Mouse (Mus musculus) liver, adult 2 months (tissue): ENCODE data around the gene Lhfpl3. TPM values are rescaled to one million over a fixed set of nuclear protein-coding genes. Genes with fewer than 3 reads are reported as not detected.

Experiments used
- DNase-seq: peaks from one replicate; pipeline ENCODE4 v3.0.0-alpha.2; 2011; ENCODE audit warnings: low read depth, low spot score; ENCODE audit errors: extremely low read depth
- H3K27ac ChIP-seq: fragments of 200-500 bp; replicated peaks from 2 replicates; pipeline ENCODE4 v1.5.1; 2012; ENCODE audit warnings: low read depth, mild to moderate bottlenecking, control low read depth, inconsistent platforms, low read length; ENCODE audit not compliant: insufficient read depth
- H3K27me3 ChIP-seq: fragments of 200-500 bp; 2 replicates; pipeline ENCODE4 v1.6.1; 2012; ENCODE audit warnings: mild to moderate bottlenecking, moderate library complexity, low read length, inconsistent platforms; ENCODE audit not compliant: control insufficient read depth, insufficient read depth
- H3K36me3 ChIP-seq: fragments of 200-500 bp; 2 replicates; pipeline ENCODE4 v1.6.1; 2012; ENCODE audit warnings: low read length, inconsistent platforms; ENCODE audit not compliant: control insufficient read depth, insufficient read depth
- H3K4me1 ChIP-seq: fragments of 200-500 bp; 2 replicates; pipeline ENCODE4 v1.6.1; 2011; ENCODE audit warnings: low read length; ENCODE audit not compliant: control insufficient read depth, insufficient read depth
- H3K4me3 ChIP-seq: fragments of 200-500 bp; 2 replicates; pipeline ENCODE4 v1.5.1; 2011; ENCODE audit warnings: low read depth, mild to moderate bottlenecking, control low read depth, low read length, moderate library complexity; ENCODE audit not compliant: insufficient read depth
- H3K79me2 ChIP-seq: fragments of 200-500 bp; 2 replicates; pipeline ENCODE4 v1.6.1; 2012; ENCODE audit warnings: inconsistent platforms, mild to moderate bottlenecking, low read length, moderate library complexity; ENCODE audit not compliant: control insufficient read depth, insufficient read depth
- H3K9ac ChIP-seq: fragments of 200-500 bp; 2 replicates; pipeline ENCODE4 v1.6.1; 2012; ENCODE audit warnings: low read depth, mild to moderate bottlenecking, control low read depth, inconsistent platforms, low read length
- CTCF ChIP-seq: fragments of 200-500 bp; IDR thresholded peaks from 2 replicates; pipeline ENCODE4 v1.5.1; 2011; ENCODE audit warnings: low read depth, low read length, control low read depth
- POLR2A ChIP-seq: fragments of 200-500 bp; IDR thresholded peaks from 2 replicates; pipeline ENCODE4 v1.6.1; 2011; ENCODE audit warnings: low read length, control low read depth; ENCODE audit not compliant: insufficient read depth; ENCODE audit errors: extremely low read depth
- WGBS: fragments of 180-500 bp; shearing (Covaris S2); methylation state at CpG from one replicate; pipeline ENCODE4 v1.1.7; 2018; 5-methylcytosine and 5-hydroxymethylcytosine counted together
- polyA plus RNA-seq: library from polyadenylated mRNA; depleted of rRNA; stranded (reverse); fragments of >200 nt; gene quantifications from 2 replicates; pipeline ENCODE4 v1.2.3, GENCODE M21; 2012
- total RNA-seq: library from RNA; depleted of rRNA; stranded (reverse); fragments of >200 nt; gene quantifications from 2 replicates; pipeline ENCODE4 v1.2.3, GENCODE M21; 2014

Lhfpl3 gene
- total and polyA plus RNA-seq, 2 experiments = 0.02 TPM; not detected in 1

GRCm38 (mm10) chr5:23248303-23248702 is 502.4 kb downstream of the Lhfpl3 start:
- DNase-seq = no peak
- no peak overlapping the region for H3K9ac ChIP-seq
- no peaks in the 10 kb centered on the region for H3K79me2 ChIP-seq
- H3K36me3 ChIP-seq = no peaks in the 10 kb centered on the region
- H3K27me3 ChIP-seq = no peaks in the 10 kb centered on the region
- no peak overlapping the region for H3K27ac ChIP-seq
- no peaks in the 10 kb centered on the region for H3K4me1 ChIP-seq
- TF ChIP-seq CTCF = no peak
- TF ChIP-seq POLR2A = no peak
- H3K4me3 ChIP-seq = no peak overlapping the region

- WGBS = 68% methylated on average over 9 of the region's 9 CpGs
- no peak for TF ChIP-seq POLR2A
- no peak for TF ChIP-seq CTCF
- Histone ChIP-seq H3K27ac (no peak overlapping the region), H3K4me1 (no peaks in the 10 kb centered on the region), H3K4me3 (no peak overlapping the region), H3K36me3 (no peaks in the 10 kb centered on the region), H3K27me3 (no peaks in the 10 kb centered on the region), H3K79me2 (no peaks in the 10 kb centered on the region), H3K9ac (no peak overlapping the region)
- DNase-seq = no peak
Observed at GRCm38 (mm10) chr5:23249896-23250875, 504.3 kb downstream of the Lhfpl3 start.

- Histone ChIP-seq H3K4me3 (no peak overlapping the region), H3K27ac (no peak overlapping the region), H3K27me3 (no peaks in the 10 kb centered on the region), H3K79me2 (no peaks in the 10 kb centered on the region), H3K36me3 (no peaks in the 10 kb centered on the region), H3K9ac (no peak overlapping the region), H3K4me1 (no peaks in the 10 kb centered on the region)
- DNase-seq = peak; percentile 34
- TF ChIP-seq CTCF (peak; percentile 82), POLR2A (no peak)
- WGBS = 24% methylated on average over 12 of the region's 12 CpGs
Observed at GRCm38 (mm10) chr5:23251462-23252224, 505.8 kb downstream of the Lhfpl3 start.

GRCm38 (mm10) chr5:23255816-23256418 is 510.1 kb downstream of the Lhfpl3 start:
- 79% methylated on average over 3 of the region's 3 CpGs for WGBS
- DNase-seq = no peak
- no peaks in the 10 kb centered on the region for H3K4me1 ChIP-seq

GRCm38 (mm10) chr5:23273309-23273708 is 527.5 kb downstream of the Lhfpl3 start:
- WGBS = 58% methylated on average over 3 of the region's 3 CpGs
- no peaks in the 10 kb centered on the region for H3K79me2 ChIP-seq
- H3K27me3 ChIP-seq = no peaks in the 10 kb centered on the region
- no peak overlapping the region for H3K27ac ChIP-seq
- DNase-seq = no peak
- H3K4me3 ChIP-seq = no peak overlapping the region
- no peak for TF ChIP-seq CTCF
- no peak for TF ChIP-seq POLR2A
- no peak overlapping the region for H3K9ac ChIP-seq
- no peaks in the 10 kb centered on the region for H3K4me1 ChIP-seq
- H3K36me3 ChIP-seq = no peaks in the 10 kb centered on the region

More at GRCm38 (mm10) chr5:23255816-23256418, 510.1 kb downstream of the Lhfpl3 start:
- Histone ChIP-seq H3K27ac (no peak overlapping the region), H3K36me3 (no peaks in the 10 kb centered on the region), H3K79me2 (no peaks in the 10 kb centered on the region), H3K9ac (no peak overlapping the region), H3K27me3 (no peaks in the 10 kb centered on the region), H3K4me3 (no peak overlapping the region)
- TF ChIP-seq POLR2A (no peak), CTCF (no peak)
